Mouse (Mus musculus): Measurements from ENCODE around the gene Pigh.

DNA sequence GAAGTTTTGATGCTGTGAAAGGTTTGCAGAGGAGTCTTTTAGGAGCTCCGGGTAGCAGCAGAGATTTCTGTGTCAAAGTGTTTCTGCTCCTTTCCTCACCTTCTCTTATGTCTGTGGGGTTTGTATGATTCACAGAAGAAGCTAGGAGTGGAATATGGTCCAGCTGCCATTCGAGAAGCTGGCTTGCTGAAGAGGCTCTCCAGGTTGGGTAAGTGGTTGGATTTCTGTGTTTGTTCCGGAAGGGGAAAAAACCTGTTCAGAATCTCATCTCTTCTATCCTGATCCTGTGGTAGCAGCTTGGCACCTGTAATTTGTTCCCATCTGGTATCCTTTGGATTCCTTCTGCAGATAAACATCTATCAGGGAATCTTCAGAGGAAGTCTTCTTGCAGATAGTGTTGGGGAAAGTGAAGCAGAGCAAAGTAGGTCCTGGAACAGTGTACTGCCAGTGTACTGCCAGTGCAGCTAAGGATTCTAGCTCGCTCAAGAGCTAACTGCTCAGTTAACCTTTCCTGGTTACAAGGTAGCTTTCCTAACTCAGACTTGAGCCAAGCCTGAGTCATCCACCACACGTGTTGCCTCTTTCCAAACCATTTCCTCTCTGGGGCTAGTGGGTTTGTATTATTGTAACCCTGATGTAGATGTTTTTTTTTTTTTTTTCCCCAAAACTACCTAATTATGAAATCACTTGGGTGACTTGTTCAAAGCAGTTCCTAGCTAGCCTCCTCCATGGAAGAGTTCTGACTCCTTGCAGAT lies 42.4 kb upstream of the Pigh start:
- no peak for TF ChIP-seq POLR2A (IDR thresholded peaks at IDR 0.05; ENCODE audit: control insufficient read depth, low read depth, low read length)
- no peak for TF ChIP-seq CTCF (IDR thresholded peaks at IDR 0.05; ENCODE audit: control insufficient read depth, insufficient read depth, insufficient replicate concordance, low read depth, low read length)
